Mouse (Mus musculus) forebrain, embryonic 10.5 days (tissue): ENCODE results near the gene Ell2. TPM values are rescaled to one million over a fixed set of nuclear protein-coding genes. Genes with fewer than 3 reads are reported as not detected.
"Not testable (repeated sequence)": the region's sequence is repeated elsewhere in the genome, so short reads cannot be mapped to it uniquely, and the experiment has no call there.

ENCODE experiments used
- DNase-seq: peaks from one replicate; pipeline ENCODE4 v3.0.0-alpha.2; 2017; ENCODE audit warnings: low spot score; ENCODE audit errors: extremely low spot score
- H3K27ac ChIP-seq: fragments of 300-500 bp; sonication (generic); 2 replicates; pipeline ENCODE4 v1.5.1; 2016; ENCODE audit warnings: mild to moderate bottlenecking
- H3K27me3 ChIP-seq: fragments of 300-500 bp; sonication (generic); 2 replicates; pipeline ENCODE4 v1.6.1; 2016; ENCODE audit warnings: mild to moderate bottlenecking; ENCODE audit not compliant: poor library complexity, severe bottlenecking
- H3K36me3 ChIP-seq: fragments of 300-500 bp; sonication (generic); replicated peaks from 2 replicates; pipeline ENCODE4 v1.6.1; 2016; ENCODE audit warnings: mild to moderate bottlenecking, moderate library complexity
- H3K4me1 ChIP-seq: fragments of 300-500 bp; sonication (generic); 2 replicates; pipeline ENCODE4 v1.6.1; 2016
- H3K4me3 ChIP-seq: fragments of 300-500 bp; sonication (generic); 2 replicates; pipeline ENCODE4 v1.5.1; 2016; ENCODE audit warnings: mild to moderate bottlenecking, moderate library complexity
- H3K9me3 ChIP-seq: fragments of 300-500 bp; sonication (generic); 2 replicates; pipeline ENCODE4 v1.6.1; 2016; ENCODE audit warnings: mild to moderate bottlenecking, moderate library complexity
- WGBS: fragments of 180-500 bp; shearing (Covaris S2); methylation state at CpG from one replicate; pipeline ENCODE4 v1.1.7; 2016; 5-methylcytosine and 5-hydroxymethylcytosine counted together
- polyA plus RNA-seq: library from polyadenylated mRNA; unstranded; fragments of >200 nt; fragmentation: Nextera tagmentation; extraction: Ambion mirVana; gene quantifications from 2 replicates; pipeline ENCODE4 v1.2.1, GENCODE M21; 2016

Ell2 gene
- polyA plus RNA-seq, 1 experiment from 2014 or later, result 5.3 TPM

GRCm38 (mm10) chr13:75712544-75712943, 6.0 kb downstream of the Ell2 start:
- not testable (repeated sequence) for DNase-seq, H3K4me3 ChIP-seq, H3K36me3 ChIP-seq, H3K9me3 ChIP-seq, H3K27ac ChIP-seq
- Histone ChIP-seq H3K27me3 (peaks cover 23% of the 10 kb centered on the region), H3K4me1 (peaks cover 13% of the 10 kb centered on the region)
- WGBS, result 88% methylated on average over 5 of the region's 5 CpGs

GRCm38 (mm10) chr13:75714407-75714806, 7.8 kb downstream of the Ell2 start:
- no peaks in the 10 kb centered on the region for H3K9me3 ChIP-seq
- no peaks in the 10 kb centered on the region for H3K36me3 ChIP-seq
- no peak overlapping the region for H3K27ac ChIP-seq
- H3K4me1 ChIP-seq, result no peaks in the 10 kb centered on the region
- peaks cover 9% of the 10 kb centered on the region for H3K27me3 ChIP-seq
- 94% methylated on average over 6 of the region's 6 CpGs for WGBS
- DNase-seq, result no peak
- H3K4me3 ChIP-seq, result no peak overlapping the region

- WGBS, result 74% methylated on average over 3 of the region's 3 CpGs
- no peak for DNase-seq
- no peaks in the 10 kb centered on the region for H3K27me3 ChIP-seq
- no peaks in the 10 kb centered on the region for H3K36me3 ChIP-seq
- H3K9me3 ChIP-seq, result no peaks in the 10 kb centered on the region
- H3K4me1 ChIP-seq, result no peaks in the 10 kb centered on the region
- H3K27ac ChIP-seq, result no peak overlapping the region
- H3K4me3 ChIP-seq, result no peak overlapping the region
Measured at GRCm38 (mm10) chr13:75717638-75718302, 11.2 kb downstream of the Ell2 start.

GRCm38 (mm10) chr13:75718376-75718775, 11.8 kb downstream of the Ell2 start:
- Histone ChIP-seq H3K4me3 (no peak overlapping the region), H3K27ac (no peak overlapping the region), H3K36me3 (no peaks in the 10 kb centered on the region), H3K4me1 (no peaks in the 10 kb centered on the region), H3K27me3 (no peaks in the 10 kb centered on the region), H3K9me3 (no peaks in the 10 kb centered on the region)
- no peak for DNase-seq

GRCm38 (mm10) chr13:75719645-75720044, 13.1 kb downstream of the Ell2 start:
- WGBS, result 85% methylated on average over 4 of the region's 4 CpGs
- H3K36me3 ChIP-seq, result no peaks in the 10 kb centered on the region
- H3K27ac ChIP-seq, result no peak overlapping the region
- no peaks in the 10 kb centered on the region for H3K9me3 ChIP-seq
- H3K4me3 ChIP-seq, result no peak overlapping the region
- no peak for DNase-seq
- no peaks in the 10 kb centered on the region for H3K27me3 ChIP-seq
- no peaks in the 10 kb centered on the region for H3K4me1 ChIP-seq

GRCm38 (mm10) chr13:75726569-75727373, 20.2 kb downstream of the Ell2 start:
- WGBS, result 71% methylated on average over 4 of the region's 4 CpGs
- DNase-seq, result no peak

GRCm38 (mm10) chr13:75727932-75728331, 21.4 kb downstream of the Ell2 start:
- no peak for DNase-seq
- Histone ChIP-seq H3K9me3 (no peaks in the 10 kb centered on the region), H3K27me3 (no peaks in the 10 kb centered on the region), H3K4me1 (peaks cover 13% of the 10 kb centered on the region), H3K36me3 (no peaks in the 10 kb centered on the region), H3K27ac (no peak overlapping the region), H3K4me3 (no peak overlapping the region)
- WGBS, result 89% methylated on average over 1 of the region's 1 CpGs

More at GRCm38 (mm10) chr13:75726569-75727373, 20.2 kb downstream of the Ell2 start:
- Histone ChIP-seq H3K27ac (no peak overlapping the region), H3K36me3 (no peaks in the 10 kb centered on the region), H3K9me3 (no peaks in the 10 kb centered on the region), H3K4me1 (peaks cover 13% of the 10 kb centered on the region), H3K4me3 (no peak overlapping the region), H3K27me3 (no peaks in the 10 kb centered on the region)

- Histone ChIP-seq H3K4me3 (no peak overlapping the region), H3K4me1 (peaks cover 13% of the 10 kb centered on the region), H3K36me3 (no peaks in the 10 kb centered on the region), H3K27ac (no peak overlapping the region), H3K9me3 (no peaks in the 10 kb centered on the region), H3K27me3 (no peaks in the 10 kb centered on the region)
- no peak for DNase-seq
- WGBS, result 84% methylated on average over 1 of the region's 1 CpGs
Measured at GRCm38 (mm10) chr13:75729834-75730233, 23.3 kb downstream of the Ell2 start.

GRCm38 (mm10) chr13:75730717-75731116, 24.2 kb downstream of the Ell2 start:
- H3K9me3 ChIP-seq, result no peaks in the 10 kb centered on the region
- H3K27me3 ChIP-seq, result no peaks in the 10 kb centered on the region
- H3K4me3 ChIP-seq, result no peak overlapping the region
- H3K4me1 ChIP-seq, result peaks cover 13% of the 10 kb centered on the region
- no peak overlapping the region for H3K27ac ChIP-seq
- DNase-seq, result no peak
- H3K36me3 ChIP-seq, result no peaks in the 10 kb centered on the region

GRCm38 (mm10) chr13:75733594-75734161, 27.1 kb downstream of the Ell2 start:
- H3K4me3 ChIP-seq, result no peak overlapping the region
- WGBS, result 75% methylated on average over 3 of the region's 3 CpGs
- H3K4me1 ChIP-seq, result no peaks in the 10 kb centered on the region
- DNase-seq, result no peak
- no peaks in the 10 kb centered on the region for H3K9me3 ChIP-seq
- H3K27ac ChIP-seq, result no peak overlapping the region
- no peaks in the 10 kb centered on the region for H3K27me3 ChIP-seq
- no peaks in the 10 kb centered on the region for H3K36me3 ChIP-seq

GRCm38 (mm10) chr13:75734231-75734630, 27.7 kb downstream of the Ell2 start:
- H3K9me3 ChIP-seq, result no peaks in the 10 kb centered on the region
- no peak overlapping the region for H3K4me3 ChIP-seq
- no peaks in the 10 kb centered on the region for H3K27me3 ChIP-seq
- no peak for DNase-seq
- no peaks in the 10 kb centered on the region for H3K4me1 ChIP-seq
- 0 out of 2 replicates have a peak overlapping the region, but pooled peaks have one; percentile 17 for H3K27ac ChIP-seq
- WGBS, result 90% methylated on average over 5 of the region's 5 CpGs
- no peaks in the 10 kb centered on the region for H3K36me3 ChIP-seq

GRCm38 (mm10) chr13:75735606-75736005, 29.0 kb downstream of the Ell2 start:
- Histone ChIP-seq H3K4me3 (no peak overlapping the region), H3K27me3 (no peaks in the 10 kb centered on the region), H3K4me1 (no peaks in the 10 kb centered on the region), H3K36me3 (no peaks in the 10 kb centered on the region), H3K9me3 (no peaks in the 10 kb centered on the region), H3K27ac (no peak overlapping the region)
- DNase-seq, result no peak
- 94% methylated on average over 1 of the region's 1 CpGs for whole genome bisulfite sequencing

- no peaks in the 10 kb centered on the region for H3K36me3 ChIP-seq
- no peaks in the 10 kb centered on the region for H3K9me3 ChIP-seq
- H3K4me1 ChIP-seq, result no peaks in the 10 kb centered on the region
- H3K27me3 ChIP-seq, result no peaks in the 10 kb centered on the region
- H3K27ac ChIP-seq, result no peak overlapping the region
- no peak for DNase-seq
- no peak overlapping the region for H3K4me3 ChIP-seq
- WGBS, result 87% methylated on average over 7 of the region's 7 CpGs
Measured at GRCm38 (mm10) chr13:75737991-75738390, 31.4 kb downstream of the Ell2 start.
